Mouse (Mus musculus) G1E (cell line): Measurements from ENCODE around the gene E130208F15Rik.

ENCODE experiments used
- CTCF ChIP-seq: IDR thresholded peaks from 2 replicates; pipeline ENCODE4 v1.5.1; 2012; ENCODE audit warnings: low read depth, low read length, inconsistent platforms, mixed read lengths
- TAL1 ChIP-seq: conservative IDR thresholded peaks from 2 replicates; pipeline ENCODE4 v1.6.1; 2012; ENCODE audit warnings: low read depth, low read length, inconsistent platforms, mixed read lengths

- no peak for TF ChIP-seq CTCF
- no peak for TF ChIP-seq TAL1
Measured at GRCm38 (mm10) chr7:30296816-30297215, 24.7 kb upstream of the E130208F15Rik start.
